Mouse (Mus musculus) heart, postnatal 14 days (tissue): ENCODE measurements around the gene Msrb1. TPM values are rescaled to one million over a fixed set of nuclear protein-coding genes. Genes with fewer than 3 reads are reported as not detected.

Source experiments
- total RNA-seq, 2 experiments: library from RNA; stranded (reverse); gene quantifications; 2 replicates each; pipeline ENCODE4 v1.2.3; 2021

The Msrb1 gene
- total RNA-seq, 2 experiments from 2014 or later: 214 TPM

Other genes with a start within 250 kb of the Msrb1 start
- gene Caskin1, start 248.0 kb upstream of the Msrb1 start, total RNA-seq: under 1 TPM; 0.10 to 0.43 TPM
- gene Traf7, start 208.7 kb upstream of the Msrb1 start, total RNA-seq: 10 to 100 TPM; 57.2 to 65.5 TPM
- under 1 TPM; 0.19 to 0.34 TPM for gene Rab26, start 202.4 kb upstream of the Msrb1 start, total RNA-seq
- gene Pkd1, start 186.8 kb upstream of the Msrb1 start, total RNA-seq: 10 to 100 TPM; 58.0 to 63.2 TPM
- 10 to 100 TPM; 76.7 to 88.2 TPM for gene Tsc2, start 104.0 kb upstream of the Msrb1 start, total RNA-seq
- gene Nthl1, start 104.0 kb upstream of the Msrb1 start, total RNA-seq: 1 to 10 TPM; 2.1 to 4.1 TPM
- gene Slc9a3r2, start 86.3 kb upstream of the Msrb1 start, total RNA-seq: 100 to 1,000 TPM; 134 TPM
- gene Npw, start 78.2 kb upstream of the Msrb1 start, total RNA-seq: not detected
- 10 to 100 TPM; 20.2 to 21.6 TPM for gene Zfp598, start 67.0 kb upstream of the Msrb1 start, total RNA-seq
- gene Syngr3, start 46.7 kb upstream of the Msrb1 start, total RNA-seq: under 1 TPM in 1 of 2 experiments, not detected in 1; 0.12 TPM
- 10 to 100 TPM; 15.9 to 16.2 TPM for gene Gfer, start 40.5 kb upstream of the Msrb1 start, total RNA-seq
- 1 to 10 TPM in 1 of 2 experiments, under 1 TPM in 1; 0.96 to 1.0 TPM for gene Noxo1, start 40.4 kb upstream of the Msrb1 start, total RNA-seq
- gene Tbl3, start 29.0 kb upstream of the Msrb1 start, total RNA-seq: 10 to 100 TPM; 16.8 to 19.5 TPM
- gene Rnf151, start 18.6 kb upstream of the Msrb1 start, total RNA-seq: not detected
- 100 to 1,000 TPM; 673 to 751 TPM for gene Rps2, start 18.5 kb upstream of the Msrb1 start, total RNA-seq
- 100 to 1,000 TPM; 939 to 954 TPM for gene Ndufb10, start 12.2 kb upstream of the Msrb1 start, total RNA-seq
- gene Rpl3l, start 8.8 kb upstream of the Msrb1 start, total RNA-seq: 100 to 1,000 TPM; 186 to 197 TPM
- gene Hs3st6, start 16.3 kb downstream of the Msrb1 start, total RNA-seq: under 1 TPM in 1 of 2 experiments, not detected in 1; 0.29 TPM
- not detected for gene Meiob, start 67.6 kb downstream of the Msrb1 start, total RNA-seq
- 100 to 1,000 TPM; 109 to 122 TPM for gene Hagh, start 103.5 kb downstream of the Msrb1 start, total RNA-seq
- gene Fahd1, start 113.7 kb downstream of the Msrb1 start, total RNA-seq: 10 to 100 TPM; 70.8 to 78.1 TPM
- 1 to 10 TPM; 8.3 to 8.4 TPM for gene Igfals, start 129.4 kb downstream of the Msrb1 start, total RNA-seq
- gene Nubp2, start 149.7 kb downstream of the Msrb1 start, total RNA-seq: 10 to 100 TPM; 19.9 to 21.8 TPM
- gene Spsb3, start 150.0 kb downstream of the Msrb1 start, total RNA-seq: 10 to 100 TPM; 32.4 to 39.3 TPM
- gene Eme2, start 158.4 kb downstream of the Msrb1 start, total RNA-seq: 10 to 100 TPM; 17.5 to 17.9 TPM
- 100 to 1,000 TPM; 108 to 115 TPM for gene Mrps34, start 158.5 kb downstream of the Msrb1 start, total RNA-seq
- gene Nme3, start 159.9 kb downstream of the Msrb1 start, total RNA-seq: 10 to 100 TPM; 41.5 to 43.7 TPM
- 10 to 100 TPM; 66.2 to 70.4 TPM for gene Mapk8ip3, start 200.3 kb downstream of the Msrb1 start, total RNA-seq
- gene Jpt2, start 224.0 kb downstream of the Msrb1 start, total RNA-seq: 10 to 100 TPM in 1 of 2 experiments, 1 to 10 TPM in 1; 7.5 to 11.1 TPM